Mouse (Mus musculus): ENCODE results near the gene Eif2b5. TPM values are rescaled to one million over a fixed set of nuclear protein-coding genes. Genes with fewer than 3 reads are reported as not detected.
A peak's percentile ranks its signal among the peaks of the same experiment; 100 is the strongest.
"Not testable (repeated sequence)": the region's sequence is repeated elsewhere in the genome, so short reads cannot be mapped to it uniquely, and the experiment has no call there.

Eif2b5 gene
- total RNA-seq (2021): 10 to 100 TPM; 59.6 to 61.7 TPM
- long read RNA-seq, transcript Eif2b5-201 (16 exons, 2,554 nt): major isoform, 83 of 108 reads
- long read RNA-seq, partial matches to known transcripts: 13 of 108 reads
- long read RNA-seq, other reads (novel, unspliced or antisense): 12 of 108 reads

- peak; percentile 90 to 93 for DNase-seq (ENCODE audit: low spot score in 2 of 2)
These were observed at the start of gene Eif2b5 for GRCm38 (mm10) chr16:20498677-20499475. Gene Eif2b5, plus strand, starts transcription at chr16:20498817.

- DNase-seq (ENCODE audit: low spot score in 2 of 2): no peak
These were observed 46.8 kb upstream of the Eif2b5 start for GRCm38 (mm10) chr16:20451774-20452173.

GRCm38 (mm10) chr16:20454155-20454654, 44.4 kb upstream of the Eif2b5 start:
- DNase-seq (ENCODE audit: low spot score in 2 of 2): no peak

- DNase-seq (ENCODE audit: low spot score in 2 of 2): no peak
These were observed 42.5 kb upstream of the Eif2b5 start for GRCm38 (mm10) chr16:20456106-20456505.

- not testable (repeated sequence) for DNase-seq (ENCODE audit: low spot score in 2 of 2)
These were observed 39.9 kb upstream of the Eif2b5 start for GRCm38 (mm10) chr16:20458736-20459135.

- no peak for DNase-seq (ENCODE audit: low spot score in 2 of 2)
These were observed 33.9 kb upstream of the Eif2b5 start for GRCm38 (mm10) chr16:20464725-20465124.

- no peak for DNase-seq (ENCODE audit: low spot score in 2 of 2)
These were observed 27.6 kb upstream of the Eif2b5 start for GRCm38 (mm10) chr16:20470981-20471380.

- DNase-seq (ENCODE audit: low spot score in 2 of 2): no peak
These were observed 26.9 kb upstream of the Eif2b5 start for GRCm38 (mm10) chr16:20471686-20472085.

GRCm38 (mm10) chr16:20473748-20474147, 24.9 kb upstream of the Eif2b5 start:
- DNase-seq (ENCODE audit: low spot score in 2 of 2): no peak

GRCm38 (mm10) chr16:20474211-20474610, 24.4 kb upstream of the Eif2b5 start:
- DNase-seq (ENCODE audit: low spot score in 2 of 2): no peak

GRCm38 (mm10) chr16:20474786-20475185, 23.8 kb upstream of the Eif2b5 start:
- DNase-seq (ENCODE audit: low spot score in 2 of 2): no peak

GRCm38 (mm10) chr16:20475335-20475734, 23.3 kb upstream of the Eif2b5 start:
- DNase-seq (ENCODE audit: low spot score in 2 of 2): no peak

- DNase-seq (ENCODE audit: low spot score in 2 of 2): no peak
These were observed 21.8 kb upstream of the Eif2b5 start for GRCm38 (mm10) chr16:20476857-20477256.

GRCm38 (mm10) chr16:20477270-20477669, 21.3 kb upstream of the Eif2b5 start:
- no peak for DNase-seq (ENCODE audit: low spot score in 2 of 2)

GRCm38 (mm10) chr16:20478504-20478903, 20.1 kb upstream of the Eif2b5 start:
- DNase-seq (ENCODE audit: low spot score in 2 of 2): no peak

GRCm38 (mm10) chr16:20479026-20479760, 19.4 kb upstream of the Eif2b5 start:
- DNase-seq (ENCODE audit: low spot score in 2 of 2): not testable (repeated sequence)

- no peak for DNase-seq (ENCODE audit: low spot score in 2 of 2)
These were observed 18.5 kb upstream of the Eif2b5 start for GRCm38 (mm10) chr16:20480115-20480514.

- DNase-seq (ENCODE audit: low spot score in 2 of 2): no peak
These were observed 16.9 kb upstream of the Eif2b5 start for GRCm38 (mm10) chr16:20481746-20482145.

- DNase-seq (ENCODE audit: low spot score in 2 of 2): not testable (repeated sequence)
These were observed 14.9 kb upstream of the Eif2b5 start for GRCm38 (mm10) chr16:20483716-20484115.

- DNase-seq (ENCODE audit: low spot score in 2 of 2): no peak
These were observed 13.6 kb upstream of the Eif2b5 start for GRCm38 (mm10) chr16:20485061-20485460.

- no peak for DNase-seq (ENCODE audit: low spot score in 2 of 2)
These were observed 12.6 kb upstream of the Eif2b5 start for GRCm38 (mm10) chr16:20486048-20486447.

- no peak for DNase-seq (ENCODE audit: low spot score in 2 of 2)
These were observed 10.5 kb upstream of the Eif2b5 start for GRCm38 (mm10) chr16:20488151-20488550.
